Mouse (Mus musculus) midbrain, embryonic 14.5 days (tissue): Measurements from ENCODE around the gene Gdi1. TPM values are rescaled to one million over a fixed set of nuclear protein-coding genes. Genes with fewer than 3 reads are reported as not detected.

Experiments used
- ATAC-seq: fragments of 200-750 bp; cut with Nextera tagmentation; 2 replicates; pipeline ENCODE4 v1.8.0; 2017; ENCODE audit warnings: moderate number of reproducible peaks, moderate library complexity; ENCODE audit not compliant: low FRiP score, low TSS enrichment
- DNase-seq: peaks from one replicate; pipeline ENCODE4 v3.0.0-alpha.2; 2015
- H3K27ac ChIP-seq: fragments of 300-500 bp; sonication (generic); replicated peaks from 2 replicates; pipeline ENCODE4 v1.5.1; 2014; ENCODE audit warnings: mild to moderate bottlenecking, low read depth, low read length, moderate library complexity
- H3K27me3 ChIP-seq: fragments of 300-500 bp; sonication (generic); 2 replicates; pipeline ENCODE4 v1.6.1; 2014; ENCODE audit warnings: low read length, control low read depth, mixed read lengths; ENCODE audit not compliant: control insufficient read depth, insufficient read depth
- H3K36me3 ChIP-seq: fragments of 300-500 bp; sonication (generic); 2 replicates; pipeline ENCODE4 v1.6.1; 2014; ENCODE audit warnings: low read length, control low read depth; ENCODE audit not compliant: control insufficient read depth, insufficient read depth
- H3K4me1 ChIP-seq: fragments of 300-500 bp; sonication (generic); 2 replicates; pipeline ENCODE4 v1.6.1; 2014; ENCODE audit warnings: mild to moderate bottlenecking, antibody characterized with exemption, low read length, control low read depth; ENCODE audit not compliant: control insufficient read depth, insufficient read depth
- H3K4me2 ChIP-seq: fragments of 300-500 bp; sonication (generic); 2 replicates; pipeline ENCODE4 v1.6.1; 2014; ENCODE audit warnings: mild to moderate bottlenecking, low read length, moderate library complexity
- H3K4me3 ChIP-seq: fragments of 300-500 bp; sonication (generic); replicated peaks from 2 replicates; pipeline ENCODE4 v1.5.1; 2014; ENCODE audit warnings: low read depth, low read length
- H3K9ac ChIP-seq: fragments of 300-500 bp; sonication (generic); replicated peaks from 2 replicates; pipeline ENCODE4 v1.6.1; 2014; ENCODE audit warnings: mild to moderate bottlenecking, low read length, moderate library complexity
- H3K9me3 ChIP-seq: fragments of 300-500 bp; sonication (generic); 2 replicates; pipeline ENCODE4 v1.6.1; 2016; ENCODE audit warnings: low read length, control low read depth, mixed read lengths; ENCODE audit not compliant: control insufficient read depth
- WGBS: fragments of 180-500 bp; shearing (Covaris S2); extraction: QIAGEN DNeasy Blood & Tissue Kit; methylation state at CpG from one replicate; pipeline ENCODE4 v1.1.7; 2014; 5-methylcytosine and 5-hydroxymethylcytosine counted together
- polyA plus RNA-seq: library from polyadenylated mRNA; unstranded; fragments of >200 nt; fragmentation: Nextera tagmentation; extraction: Ambion mirVana; gene quantifications from 2 replicates; pipeline ENCODE4 v1.2.1, GENCODE M21; 2014

The Gdi1 gene
- polyA plus RNA-seq, 1 experiment from 2014 or later = 857 TPM

DNA sequence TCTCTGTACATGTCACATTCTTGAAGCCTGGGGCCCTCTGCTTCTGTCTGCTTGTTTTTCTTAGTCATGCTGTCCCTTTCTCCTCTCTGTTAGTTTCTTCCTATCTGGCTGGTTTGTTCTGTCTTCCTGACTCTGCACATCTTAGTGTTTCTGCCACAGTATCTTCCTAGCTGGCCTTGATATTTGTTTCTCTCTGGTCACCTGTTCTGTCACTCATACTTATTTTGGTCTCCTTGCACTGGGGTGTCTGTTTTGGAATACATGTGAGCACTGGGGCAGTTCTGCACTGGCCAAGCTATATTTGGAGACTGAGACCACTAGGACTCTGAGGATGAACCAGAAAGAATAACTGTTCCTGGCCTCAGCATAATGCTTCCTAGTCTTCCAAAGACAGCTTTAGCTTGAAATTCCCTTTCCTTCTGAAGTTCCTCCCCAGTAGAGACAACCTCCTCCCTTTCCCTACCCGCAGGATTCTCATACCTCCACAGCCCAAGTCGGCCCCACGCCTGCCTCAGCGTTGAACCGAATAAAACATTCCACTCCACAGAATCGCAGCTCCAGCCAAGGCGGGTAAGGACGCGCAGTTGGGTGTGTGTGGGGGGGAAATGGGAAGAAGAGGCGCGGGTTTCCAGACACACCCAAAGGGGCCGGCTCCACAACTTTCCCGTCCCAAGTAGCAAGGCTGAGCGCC is 23.6 kb upstream of the Gdi1 start:
- H3K27ac ChIP-seq = no peak overlapping the region
- peak overlapping the region; percentile 51 for H3K4me3 ChIP-seq
- no peak for ATAC-seq
- WGBS = 18% methylated on average over 14 of the region's 14 CpGs
- H3K9me3 ChIP-seq = no peaks in the 10 kb centered on the region
- no peaks in the 10 kb centered on the region for H3K36me3 ChIP-seq
- DNase-seq = no peak
- peak overlapping the region; percentile 62; the same call in 1 of the 2 replicates for H3K9ac ChIP-seq
- peaks cover 6% of the 10 kb centered on the region; the same call in 1 of the 2 replicates for H3K4me1 ChIP-seq
- H3K27me3 ChIP-seq = no peaks in the 10 kb centered on the region
- peak overlapping the region; percentile 68 for H3K4me2 ChIP-seq

DNA sequence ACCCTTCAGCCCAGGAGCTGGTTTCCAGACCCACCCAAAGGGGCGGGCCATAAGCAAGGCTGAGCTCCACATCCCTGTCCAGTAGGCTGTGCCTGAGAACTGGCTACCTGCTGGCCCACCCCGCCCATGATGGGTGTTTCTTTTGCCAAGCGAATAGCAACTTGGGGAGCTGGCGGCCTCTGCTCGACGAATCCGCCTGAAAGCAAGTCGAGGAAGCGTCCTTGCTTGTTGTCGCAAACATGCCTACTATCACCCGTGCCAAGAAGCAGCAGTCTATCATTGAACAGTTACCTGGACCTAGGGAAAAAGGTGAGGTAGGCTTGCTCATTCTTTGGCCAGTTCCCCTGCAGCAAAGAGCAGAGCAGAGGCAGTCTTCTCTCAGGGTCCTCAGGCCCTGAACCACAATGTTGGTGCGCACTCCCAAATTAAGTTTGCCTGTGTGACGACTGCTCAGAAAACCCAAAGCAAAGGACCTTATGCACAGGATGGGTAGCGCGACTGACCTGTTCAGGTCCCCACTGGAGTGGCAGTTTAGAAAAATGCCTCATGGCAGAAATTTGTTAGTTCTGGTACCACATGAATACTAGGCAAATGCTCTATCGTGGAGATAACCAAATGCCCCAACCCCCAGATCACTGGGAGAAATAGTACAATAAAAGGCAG is 22.9 kb upstream of the Gdi1 start, which contains the start of the genes Taz and Dnase1l1:
Gene Taz (plus strand): TSS at position 181 of the 663 bp plus-strand sequence.
Gene Dnase1l1 (minus strand): TSS at position 606 of the 663 bp plus-strand sequence.
- 20% methylated on average over 16 of the region's 16 CpGs for WGBS
- DNase-seq = peak; percentile 47
- peak within 1 kb of the TSS; percentile 62 for H3K9ac ChIP-seq
- H3K27me3 ChIP-seq = no peaks in the 10 kb centered on the region
- peak within 1 kb of the TSS; percentile 68 for H3K4me2 ChIP-seq
- H3K4me3 ChIP-seq = peak within 1 kb of the TSS; percentile 51
- H3K36me3 ChIP-seq = no peaks in the 10 kb centered on the region
- no peaks in the 10 kb centered on the region for H3K9me3 ChIP-seq
- peak; percentile 47; the same call in 1 of the 2 replicates for ATAC-seq
- H3K27ac ChIP-seq = peak within 1 kb of the TSS; percentile 84
- peaks cover 6% of the 10 kb centered on the region; the same call in 1 of the 2 replicates for H3K4me1 ChIP-seq

DNA sequence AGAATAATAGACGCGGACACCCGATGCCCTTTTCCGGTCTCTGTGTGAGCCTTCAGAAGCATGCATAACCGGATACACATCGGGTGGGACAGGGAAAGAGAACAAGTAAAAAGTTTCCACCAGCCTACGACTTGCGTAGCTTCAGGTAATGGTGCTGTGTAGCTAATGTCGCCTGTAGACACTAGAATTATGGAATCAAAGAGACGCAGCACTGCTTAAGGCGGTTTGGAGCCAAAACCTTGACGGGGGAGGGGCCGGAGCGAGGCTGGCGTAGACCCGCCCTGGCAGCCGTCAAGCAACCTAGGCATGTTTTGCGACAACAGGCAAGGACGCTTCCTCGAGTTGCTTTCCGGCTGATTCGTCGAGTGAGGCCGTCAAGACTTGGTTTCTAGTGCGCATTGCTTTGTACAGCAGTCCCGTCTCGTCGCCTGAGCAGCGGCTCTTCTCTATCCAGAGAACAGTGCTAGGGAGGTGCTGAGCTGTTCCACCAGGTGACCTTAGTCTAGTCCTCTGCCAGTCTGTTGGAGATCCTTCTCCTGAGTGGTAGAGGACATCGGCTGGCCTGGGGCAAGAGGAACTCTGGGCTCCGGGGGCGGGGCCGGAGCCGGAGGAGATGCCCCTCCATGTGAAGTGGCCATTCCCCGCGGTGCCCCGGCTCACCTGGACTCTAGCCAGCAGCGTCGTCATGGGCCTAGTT is 22.3 kb upstream of the Gdi1 start:
- DNase-seq = peak; percentile 92
- Histone ChIP-seq H3K4me3 (peak overlapping the region; percentile 51), H3K36me3 (no peaks in the 10 kb centered on the region), H3K27ac (peak overlapping the region; percentile 84), H3K9ac (peak overlapping the region; percentile 62), H3K4me2 (peak overlapping the region; percentile 68), H3K4me1 (peaks cover 6% of the 10 kb centered on the region; the same call in 1 of the 2 replicates), H3K9me3 (no peaks in the 10 kb centered on the region), H3K27me3 (no peaks in the 10 kb centered on the region)
- WGBS = 22% methylated on average over 39 of the region's 39 CpGs
- ATAC-seq = peak; percentile 88

DNA sequence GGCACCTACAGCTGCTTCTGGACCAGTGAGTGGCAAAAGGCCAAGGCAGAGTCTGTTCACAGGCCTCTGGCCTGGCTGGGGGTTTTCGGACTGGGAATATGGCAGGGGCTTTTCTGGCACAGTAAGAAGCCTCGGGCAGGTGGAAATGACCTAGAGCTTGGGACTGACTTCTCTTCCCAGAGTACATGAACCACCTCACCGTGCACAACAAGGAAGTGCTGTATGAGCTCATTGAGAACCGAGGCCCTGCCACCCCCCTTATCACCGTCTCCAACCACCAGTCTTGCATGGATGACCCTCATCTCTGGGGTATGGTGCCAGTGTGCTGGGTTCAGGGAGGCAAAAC is 21.7 kb upstream of the Gdi1 start:
- DNase-seq (no peak), ATAC-seq (0 out of 2 replicates have a peak, but pooled peaks have one; percentile 29)
- no peaks in the 10 kb centered on the region for H3K27me3 ChIP-seq
- H3K4me1 ChIP-seq = peaks cover 6% of the 10 kb centered on the region; the same call in 1 of the 2 replicates
- H3K4me3 ChIP-seq = peak overlapping the region; percentile 51
- H3K9me3 ChIP-seq = no peaks in the 10 kb centered on the region
- WGBS = 48% methylated on average over 5 of the region's 5 CpGs
- H3K27ac ChIP-seq = peak overlapping the region; percentile 84
- no peaks in the 10 kb centered on the region for H3K36me3 ChIP-seq
- peak overlapping the region; percentile 62 for H3K9ac ChIP-seq
- peak overlapping the region; percentile 68 for H3K4me2 ChIP-seq

DNA sequence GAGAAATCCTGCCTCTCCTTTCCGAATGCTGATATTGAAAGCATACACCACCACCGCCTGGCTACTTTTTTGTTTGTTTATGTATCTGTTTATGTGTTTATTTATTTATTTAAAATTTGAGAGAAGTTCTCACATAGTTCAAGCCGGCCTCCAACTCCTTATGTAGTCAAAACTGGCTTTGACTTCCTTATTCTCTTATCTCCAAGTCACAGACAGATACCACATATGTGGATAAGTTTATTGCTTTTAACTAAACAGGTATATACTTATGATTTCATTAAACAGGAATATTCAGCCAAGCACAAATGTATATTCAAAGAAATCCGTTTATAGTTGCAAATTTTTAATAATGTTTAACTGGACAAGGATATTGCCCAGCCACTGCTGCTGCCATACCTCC is 11.4 kb upstream of the Gdi1 start:
- peaks cover 4% of the 10 kb centered on the region; the same call in 1 of the 2 replicates for H3K36me3 ChIP-seq
- no peak overlapping the region for H3K4me2 ChIP-seq
- H3K4me1 ChIP-seq = 0 out of 2 replicates have a peak, but pooled peaks cover 2% of the 10 kb centered on the region
- H3K9me3 ChIP-seq = no peaks in the 10 kb centered on the region
- no peaks in the 10 kb centered on the region for H3K27me3 ChIP-seq
- no peak overlapping the region for H3K9ac ChIP-seq
- H3K4me3 ChIP-seq = no peak overlapping the region
- DNase-seq (no peak), ATAC-seq (no peak)
- 75% methylated on average over 4 of the region's 4 CpGs for WGBS
- H3K27ac ChIP-seq = no peak overlapping the region

DNA sequence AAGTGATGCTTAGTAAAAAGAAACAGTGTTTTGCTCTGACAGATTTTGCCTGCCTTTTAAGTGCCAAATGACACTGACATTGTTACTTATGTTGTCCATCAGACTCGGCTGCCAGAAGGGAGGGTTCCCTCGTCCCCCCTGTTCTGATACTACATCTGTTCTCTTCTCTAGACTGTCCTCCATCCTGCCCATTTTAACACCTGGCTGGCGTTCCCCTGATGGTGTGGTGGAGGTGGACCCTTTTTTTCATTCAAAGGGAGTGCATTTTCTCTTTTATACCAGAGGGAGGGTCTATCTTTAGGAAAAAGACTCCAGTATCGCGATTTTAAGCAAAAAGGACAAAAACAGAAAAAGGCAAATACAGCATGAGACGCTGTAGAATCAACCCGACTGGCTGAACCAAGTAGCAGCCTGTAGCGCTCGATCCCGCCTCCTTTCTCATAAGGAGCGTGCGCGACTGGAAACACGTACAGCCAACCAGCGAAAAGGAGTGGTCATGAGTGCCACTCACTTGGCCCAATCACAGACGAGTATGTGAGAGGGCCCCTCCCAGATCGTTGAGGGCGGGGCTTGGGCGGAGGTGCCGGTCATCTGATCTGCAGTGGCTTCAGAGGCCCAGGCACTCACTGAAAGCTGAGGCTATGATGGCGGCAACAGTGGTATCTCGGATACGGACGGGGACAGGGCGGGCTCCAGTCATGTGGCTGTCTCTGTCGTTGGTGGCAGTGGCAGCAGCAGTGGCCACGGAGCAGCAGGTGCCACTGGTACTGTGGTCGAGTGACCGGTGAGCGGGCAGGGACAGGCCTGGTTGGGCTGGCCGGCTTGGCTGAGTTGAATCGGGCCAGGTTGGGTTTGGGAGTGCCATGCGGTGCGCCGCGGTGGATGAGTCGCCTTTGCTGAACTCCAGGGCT is 8.0 kb upstream of the Gdi1 start, which contains the start of gene Atp6ap1:
Gene Atp6ap1 (plus strand): TSS at position 560 of the 911 bp plus-strand sequence.
- peak; percentile 94 for DNase-seq
- peak within 1 kb of the TSS; percentile 58 for H3K4me3 ChIP-seq
- H3K9me3 ChIP-seq = no peaks in the 10 kb centered on the region
- H3K36me3 ChIP-seq = peaks cover 12% of the 10 kb centered on the region; the same call in 1 of the 2 replicates
- WGBS = 19% methylated on average over 37 of the region's 37 CpGs
- peak within 1 kb of the TSS; percentile 62 for H3K4me2 ChIP-seq
- peak within 1 kb of the TSS; percentile 62 for H3K9ac ChIP-seq
- peak within 1 kb of the TSS; percentile 70 for H3K27ac ChIP-seq
- H3K27me3 ChIP-seq = no peaks in the 10 kb centered on the region
- ATAC-seq = peak; percentile 98
- 0 out of 2 replicates have a peak, but pooled peaks cover 4% of the 10 kb centered on the region for H3K4me1 ChIP-seq

DNA sequence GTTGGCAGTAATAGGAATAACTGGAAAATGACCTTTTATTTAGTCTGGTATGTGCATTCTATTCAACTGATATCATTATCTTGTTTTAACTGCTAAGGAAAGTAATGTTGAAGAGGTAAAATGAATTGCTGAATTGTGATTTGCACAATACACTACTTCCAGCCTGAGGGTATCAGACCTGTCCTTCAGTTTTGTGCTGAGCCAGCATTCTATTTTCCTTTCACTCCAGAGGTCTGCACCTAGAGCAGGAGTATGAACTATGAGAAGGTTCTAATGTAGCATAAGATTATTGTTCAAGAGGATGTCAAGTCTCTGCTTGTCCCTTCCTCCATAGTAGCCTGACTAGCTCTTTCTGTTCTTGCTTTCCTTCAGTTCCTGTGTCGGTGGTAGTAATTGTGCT is 6.5 kb upstream of the Gdi1 start:
- no peak overlapping the region for H3K4me3 ChIP-seq
- no peak overlapping the region for H3K27ac ChIP-seq
- H3K36me3 ChIP-seq = peaks cover 24% of the 10 kb centered on the region
- ATAC-seq = no peak
- no peaks in the 10 kb centered on the region for H3K27me3 ChIP-seq
- no peak for DNase-seq
- H3K9ac ChIP-seq = no peak overlapping the region
- 0 out of 2 replicates have a peak, but pooled peaks cover 4% of the 10 kb centered on the region for H3K4me1 ChIP-seq
- no peaks in the 10 kb centered on the region for H3K9me3 ChIP-seq
- no peak overlapping the region for H3K4me2 ChIP-seq
- 97% methylated on average over 1 of the region's 1 CpGs for WGBS
